Mouse (Mus musculus) monocyte, adult 5-6 weeks (primary cell): ENCODE results near the gene Zbtb20. TPM values are rescaled to one million over a fixed set of nuclear protein-coding genes. Genes with fewer than 3 reads are reported as not detected.

ENCODE experiments used
- ATAC-seq: fragments of 153-309, 156-312 bp; replicated peaks from 2 replicates; pipeline ENCODE4 v1.8.0; 2017; ENCODE audit warnings: mild to moderate bottlenecking; ENCODE audit not compliant: low TSS enrichment, insufficient number of reproducible peaks, severe bottlenecking, poor library complexity, low FRiP score
- total RNA-seq: library from RNA; stranded (forward); fragments of 200-1000, 200-491, 200-594 nt; gene quantifications from 3 replicates; pipeline ENCODE4 v1.2.3, GENCODE M21; 2017

The Zbtb20 gene
- total RNA-seq, 1 experiment from 2014 or later, result 9.1 TPM

DNA sequence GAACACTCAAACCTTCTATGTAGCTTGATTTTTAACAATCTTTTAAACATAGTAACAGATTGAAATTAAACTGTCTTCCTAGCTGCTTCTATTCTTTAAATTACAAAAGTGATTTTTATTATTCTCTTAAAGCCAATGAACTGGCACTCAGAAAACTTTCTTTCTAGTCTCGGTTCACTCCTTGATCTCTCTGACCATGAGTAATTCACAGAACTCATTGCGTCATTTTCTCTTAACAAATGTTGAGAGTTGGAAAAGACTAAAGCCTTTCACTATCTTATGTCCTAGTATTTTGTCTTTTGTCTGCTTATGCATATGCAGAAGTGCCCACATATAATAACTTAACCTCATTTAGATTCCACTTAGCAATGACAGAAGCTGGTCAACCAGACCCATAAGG is 525.3 kb downstream of the Zbtb20 start:
- no peak for ATAC-seq

DNA sequence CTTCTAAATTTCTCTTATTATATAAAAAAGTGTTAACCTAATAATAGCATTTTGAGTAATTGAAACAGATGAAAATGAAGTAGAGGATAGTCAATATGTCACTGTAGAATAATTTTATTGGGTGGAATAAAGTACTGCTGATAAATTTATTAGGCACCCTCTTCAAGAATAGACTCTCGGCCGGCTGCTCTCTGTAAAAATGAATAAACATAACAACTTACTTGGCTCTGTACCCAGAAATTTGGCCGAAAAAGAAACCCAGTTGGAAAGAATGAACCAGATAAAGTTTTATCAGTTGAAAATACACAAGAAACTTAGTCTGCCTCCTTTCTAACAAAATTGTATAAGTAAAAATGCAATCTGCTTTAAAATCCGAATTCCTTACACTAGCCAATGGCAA is 527.2 kb downstream of the Zbtb20 start:
- no peak for ATAC-seq

- ATAC-seq, result no peak
These were observed 529.4 kb downstream of the Zbtb20 start for GRCm38 (mm10) chr16:43405089-43405488.

- ATAC-seq, result no peak
These were observed 532.0 kb downstream of the Zbtb20 start for GRCm38 (mm10) chr16:43407594-43408142.

- no peak for ATAC-seq
These were observed 532.9 kb downstream of the Zbtb20 start for GRCm38 (mm10) chr16:43408622-43409021.

DNA sequence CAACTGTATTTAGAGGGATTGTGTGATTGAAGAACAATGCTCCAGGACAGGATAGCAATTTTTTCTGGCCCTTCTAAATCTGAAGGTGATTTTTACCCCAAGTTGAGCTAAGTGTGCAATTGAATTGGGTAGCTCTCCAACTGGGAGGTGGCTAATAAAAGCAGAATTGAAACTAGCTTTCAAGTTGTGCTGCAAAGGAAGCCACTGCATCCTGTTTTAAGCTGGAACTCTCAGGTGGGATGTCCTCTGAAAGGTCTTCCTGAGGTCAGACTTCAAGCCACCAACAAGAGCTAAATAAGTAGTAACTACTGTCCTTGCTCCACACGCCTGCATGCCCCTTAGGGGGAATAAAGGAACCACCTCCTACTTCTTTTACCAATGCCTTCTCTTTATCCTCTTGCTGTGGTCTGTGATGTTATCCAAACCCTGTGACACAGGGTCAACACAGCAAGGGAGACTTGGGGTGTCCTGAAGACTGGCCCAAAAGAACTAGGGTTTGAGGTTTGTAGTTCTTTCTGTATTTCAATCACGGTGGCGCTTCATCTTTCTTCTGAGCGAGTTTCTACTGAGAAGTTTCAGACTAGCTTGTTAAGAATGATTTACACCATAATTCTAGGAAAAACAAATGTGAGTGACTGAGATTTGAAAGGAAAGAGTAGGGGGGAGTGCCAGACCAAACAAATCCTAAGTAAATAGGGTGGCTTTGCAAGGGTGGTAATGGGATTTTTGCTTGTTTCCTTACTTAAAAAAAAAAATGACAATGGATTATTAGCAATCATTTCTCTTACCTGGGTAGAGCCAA is 533.6 kb downstream of the Zbtb20 start:
- peak; percentile 70 for ATAC-seq

DNA sequence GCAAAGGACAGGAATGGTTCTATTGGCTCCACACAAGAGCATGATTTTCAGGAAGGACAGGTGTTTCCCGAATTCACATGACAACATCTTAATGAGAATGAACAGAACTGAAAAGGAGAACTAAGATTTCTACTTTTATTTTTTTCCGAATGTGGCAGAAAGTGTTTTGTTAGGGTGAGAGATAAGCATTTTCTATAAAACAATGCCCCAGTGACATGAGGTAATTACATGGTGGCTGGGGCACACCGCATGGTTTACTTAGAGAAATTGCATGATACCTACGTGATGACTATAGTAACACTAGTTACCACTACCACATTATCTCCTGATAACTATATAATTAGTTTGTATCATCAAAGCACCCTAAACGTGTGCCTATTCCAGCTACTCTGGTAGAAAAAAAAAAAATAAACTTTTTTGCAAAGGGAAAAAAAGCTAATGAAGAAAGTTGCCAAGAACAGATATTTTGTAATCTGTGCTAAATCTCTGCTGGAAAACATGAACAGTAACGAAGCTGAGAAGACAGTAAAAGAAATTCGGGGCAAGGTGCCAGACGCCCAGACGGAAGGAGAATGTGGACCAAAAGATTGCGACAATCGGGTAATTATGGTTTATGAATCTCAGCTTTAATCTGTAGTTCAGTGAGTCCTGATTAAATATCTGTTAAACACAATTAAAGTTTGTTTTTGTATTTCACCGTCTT is 534.4 kb downstream of the Zbtb20 start:
- ATAC-seq, result no peak

DNA sequence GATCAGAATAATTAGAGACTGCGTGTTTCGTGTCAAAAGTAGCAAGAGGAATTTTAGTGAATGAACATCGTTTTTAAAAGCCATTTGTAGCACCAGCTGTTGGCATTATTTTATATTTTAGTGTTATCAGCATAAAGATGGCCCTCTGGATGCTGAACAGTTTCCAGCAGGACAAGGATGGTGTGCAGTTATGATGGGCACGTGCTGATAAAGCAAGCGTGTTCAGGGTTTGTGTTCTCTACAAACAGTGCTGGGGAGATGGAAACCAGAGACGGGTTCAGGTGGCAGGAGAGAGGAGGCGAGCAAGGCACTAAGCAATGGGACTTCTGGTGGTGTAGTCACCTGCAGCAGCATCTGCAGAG is 534.9 kb downstream of the Zbtb20 start:
- ATAC-seq, result no peak

DNA sequence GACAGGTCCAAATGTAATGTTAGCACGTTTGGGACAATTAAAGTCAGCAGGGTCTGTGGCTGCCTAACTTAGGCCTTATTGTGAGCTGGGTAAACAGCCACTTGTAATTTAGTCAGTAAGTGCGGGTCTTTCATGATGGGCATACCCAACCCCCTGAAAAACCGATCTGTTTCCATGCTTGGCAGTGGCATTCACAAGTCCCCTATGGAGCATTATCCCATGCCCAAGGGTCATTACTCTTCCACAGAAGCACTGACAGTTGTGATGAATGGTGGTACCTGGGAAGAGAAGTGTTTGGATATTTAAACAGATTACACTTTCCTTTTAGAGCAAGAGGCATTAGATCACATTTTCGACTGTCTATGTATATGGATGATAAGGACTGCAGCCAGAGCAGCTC is 540.2 kb downstream of the Zbtb20 start:
- no peak for ATAC-seq

DNA sequence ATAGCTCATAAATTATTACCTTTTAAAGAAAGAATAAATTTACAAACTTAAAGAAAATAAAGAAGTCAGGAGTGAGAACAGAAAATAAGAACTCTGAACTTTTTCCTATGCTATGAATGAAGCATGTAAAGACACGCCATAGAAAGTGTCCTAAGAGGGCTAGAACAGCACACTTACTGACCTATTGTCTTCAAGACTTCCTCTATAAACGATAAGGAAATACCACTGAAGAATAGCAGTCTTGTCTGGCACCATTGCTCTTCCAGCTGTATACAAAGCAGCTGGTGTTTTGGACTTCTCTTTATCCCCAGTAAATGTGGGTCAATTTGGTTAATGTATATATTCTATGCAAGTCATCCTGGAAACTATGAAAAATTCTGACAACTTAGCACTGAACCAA is 544.2 kb downstream of the Zbtb20 start:
- ATAC-seq, result no peak

DNA sequence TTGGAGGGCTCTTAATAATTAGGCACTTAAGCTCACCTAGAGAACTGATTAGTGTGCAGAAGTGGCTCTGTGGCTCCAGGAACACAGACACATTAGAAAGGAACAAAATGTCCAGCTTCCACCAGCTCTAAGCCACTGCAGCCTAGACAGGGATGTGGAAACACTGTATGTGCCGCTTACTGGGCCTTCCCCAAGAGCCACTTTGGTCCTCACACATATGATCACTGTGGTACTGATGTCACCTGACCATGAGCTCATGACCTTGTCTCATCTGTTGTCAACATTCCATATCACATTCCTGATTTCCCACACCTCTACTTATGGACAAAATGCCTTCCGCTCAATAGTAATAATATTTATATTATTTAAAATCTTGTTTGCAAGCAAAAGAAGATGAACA is 553.3 kb downstream of the Zbtb20 start:
- no peak for ATAC-seq

GRCm38 (mm10) chr16:43430030-43430429 is 554.3 kb downstream of the Zbtb20 start:
- ATAC-seq, result no peak

DNA sequence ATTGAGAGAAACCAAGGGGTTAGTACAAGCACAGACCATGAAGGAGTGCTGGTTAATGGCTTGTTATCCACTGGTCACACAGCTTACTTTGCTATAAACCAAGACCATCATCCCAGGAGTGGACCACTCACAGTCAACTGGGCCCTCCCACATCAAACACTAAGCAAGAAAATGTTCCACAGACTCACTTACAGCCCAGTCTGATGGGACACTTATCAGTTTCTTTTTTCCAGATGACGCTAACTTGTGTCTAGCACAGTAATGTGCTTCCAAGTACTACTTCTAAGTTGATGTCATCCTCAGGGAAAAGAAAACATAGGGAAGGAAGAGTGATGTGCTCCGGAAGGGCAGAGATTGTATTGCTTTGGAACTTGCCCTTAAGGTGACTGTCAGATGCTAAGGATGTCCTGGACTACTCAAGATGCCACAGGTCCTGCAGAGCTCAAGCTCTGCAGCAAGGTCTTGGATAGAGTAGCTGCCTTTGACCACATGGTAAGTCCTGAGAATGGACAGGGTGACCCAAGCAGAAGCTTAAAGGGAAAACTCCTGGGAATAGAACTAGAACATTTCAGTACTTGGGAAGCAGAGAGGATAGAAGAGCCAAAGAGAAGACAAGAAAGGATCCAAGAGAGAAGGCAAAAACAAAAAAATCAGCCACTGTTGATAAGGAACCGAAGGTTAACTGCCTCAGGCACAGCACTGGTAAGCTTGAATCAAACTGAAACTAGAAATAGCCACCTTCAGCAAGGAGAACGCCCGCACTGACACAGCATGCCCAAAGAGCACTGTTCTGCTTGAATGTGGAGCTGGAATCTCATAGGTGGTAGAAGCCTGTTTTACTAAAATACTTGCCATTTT is 556.1 kb downstream of the Zbtb20 start:
- ATAC-seq, result no peak

GRCm38 (mm10) chr16:43434941-43435340 is 559.3 kb downstream of the Zbtb20 start:
- ATAC-seq, result no peak

GRCm38 (mm10) chr16:43438878-43439371 is 563.2 kb downstream of the Zbtb20 start:
- no peak for ATAC-seq

- ATAC-seq, result no peak
These were observed 565.7 kb downstream of the Zbtb20 start for GRCm38 (mm10) chr16:43441392-43441791.

- ATAC-seq, result no peak
These were observed 567.4 kb downstream of the Zbtb20 start for GRCm38 (mm10) chr16:43443034-43443433.

DNA sequence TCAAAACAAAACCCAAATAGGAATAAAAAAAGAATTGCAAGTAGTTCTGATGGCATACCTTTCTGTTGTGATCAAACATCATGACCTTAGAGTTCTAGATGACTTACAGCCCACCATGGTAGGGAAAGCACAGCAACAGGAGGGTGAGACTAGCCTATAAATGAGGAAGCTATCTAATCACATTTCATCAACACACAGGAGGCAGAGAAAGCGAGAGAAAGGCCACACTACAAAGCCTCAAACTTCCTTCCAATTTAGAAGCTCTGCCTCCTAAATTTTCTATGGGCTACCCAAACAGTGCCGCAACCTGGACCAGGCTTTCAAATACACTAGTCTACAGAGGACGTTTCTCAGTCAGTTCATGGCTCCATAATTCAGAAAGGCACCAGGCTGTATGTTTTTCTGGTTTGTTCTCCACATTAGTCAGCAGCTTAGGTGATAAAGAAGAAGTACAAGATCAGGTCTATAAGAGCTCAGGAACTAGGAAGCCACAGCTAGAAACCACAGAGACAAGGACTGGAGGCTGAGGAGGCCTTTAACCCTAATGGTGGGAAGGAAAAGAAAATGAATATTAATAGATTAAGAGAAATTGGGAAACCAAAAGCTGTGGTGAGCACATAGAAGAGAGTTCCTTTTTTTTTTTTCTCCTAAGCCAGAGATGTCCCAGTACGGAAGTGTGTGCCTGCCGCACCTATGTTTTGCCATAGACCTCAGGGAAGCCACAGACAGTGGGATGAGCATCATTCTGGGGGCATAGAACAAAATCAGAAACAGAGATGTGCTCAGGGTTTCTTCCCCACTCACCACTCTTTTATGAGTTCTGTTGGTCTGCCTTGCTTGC is 572.7 kb downstream of the Zbtb20 start:
- peak; percentile 73 for ATAC-seq
